Mouse (Mus musculus): ENCODE measurements around the gene Zfp61.

DNA sequence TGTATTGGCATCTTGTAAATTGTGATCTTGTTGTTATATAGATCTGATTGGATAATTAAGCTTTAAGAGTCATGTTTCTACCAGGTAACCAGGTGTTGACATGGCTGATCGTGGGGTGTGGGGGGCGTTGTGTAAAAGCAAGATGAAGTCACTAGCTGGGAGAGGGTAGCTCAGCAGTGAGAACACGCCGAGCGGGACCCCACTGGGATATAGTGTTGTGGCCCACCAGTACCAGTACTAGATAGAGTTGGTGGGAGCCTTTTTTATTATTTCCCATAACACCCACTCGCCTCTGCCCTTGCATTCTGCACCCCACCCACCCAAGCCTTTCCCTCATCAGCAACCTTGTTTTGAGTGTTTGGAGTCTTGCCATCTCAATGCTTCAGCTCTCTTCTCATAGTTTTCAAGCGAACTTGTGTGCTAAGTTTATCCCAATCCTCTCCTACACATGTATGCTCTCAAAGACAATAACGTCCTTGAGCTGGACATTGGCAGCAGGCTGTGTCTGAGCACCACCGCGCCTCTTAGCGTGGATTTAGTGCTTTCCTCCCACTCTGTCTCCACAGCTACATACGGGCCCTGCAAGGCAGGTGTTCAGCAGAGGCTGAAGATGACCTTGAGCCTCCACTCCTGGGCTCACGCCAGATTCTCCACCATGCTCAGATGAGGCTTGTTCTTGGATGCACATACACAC is 41.6 kb downstream of the Zfp61 start:
- TF ChIP-seq POLR2A (IDR thresholded peaks at IDR 0.05; ENCODE audit: borderline replicate concordance, extremely low read depth, low read depth, low read length) (no peak), CTCF (IDR thresholded peaks at IDR 0.05; ENCODE audit: insufficient read depth, low read length) (no peak)
